Mouse (Mus musculus) erythroblast, embryonic 14.5 days (primary cell): ENCODE measurements around the gene Pdia3.
"Not testable (repeated sequence)": the region's sequence is repeated elsewhere in the genome, so short reads cannot be mapped to it uniquely, and the experiment has no call there.

Source experiments
- GATA1 ChIP-seq: IDR thresholded peaks from 2 replicates; pipeline ENCODE4 v1.6.1; 2012; ENCODE audit warnings: low read length, inconsistent platforms, mixed read lengths
- TAL1 ChIP-seq: IDR thresholded peaks from 3 replicates; pipeline ENCODE4 v1.6.1; 2012; ENCODE audit warnings: low read length, inconsistent platforms, mixed read lengths

DNA sequence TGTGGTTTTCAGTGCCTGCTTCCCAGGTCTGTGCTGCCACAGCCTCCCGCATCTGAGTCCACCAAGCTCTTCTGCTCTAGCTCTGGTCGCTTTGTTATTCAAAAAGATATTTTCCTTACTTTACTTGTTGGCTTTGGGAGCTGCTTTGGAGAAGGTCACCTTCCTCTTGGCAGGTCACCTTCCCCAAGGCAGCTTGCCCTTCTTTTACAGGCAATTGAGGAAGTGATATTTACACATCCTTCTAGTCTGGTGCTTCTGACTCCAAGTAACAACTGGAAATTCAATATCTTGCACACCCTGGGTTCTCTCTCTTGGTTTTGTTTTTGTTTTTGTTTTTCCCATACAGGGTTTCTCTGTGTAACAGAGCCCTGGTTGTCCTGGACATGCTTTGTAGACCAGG lies 70.8 kb downstream of the Pdia3 start:
- TF ChIP-seq GATA1, TAL1: not testable (repeated sequence)
